33 mouse cellular contexts compared by ENCODE assay signal in genomic region chr14:74019421-74019820, GRCm38 (mm10).
"Had no signal": no experiment of that assay in that cellular context is flagged by ENCODE, and none has a peak within 500 bp of the region (broad histone marks: within the 10 kb centered on the region; RNA-seq: fewer than 3 reads in every experiment).

No protein-coding gene starts in this region.

- H3K27me3 ChIP-seq: limb, embryonic 12.5 days; limb, embryonic 13.5 days; limb, embryonic 15.5 days; liver, embryonic 12.5 days; liver, embryonic 13.5 days; liver, embryonic 15.5 days; lung, embryonic 15.5 days; megakaryocyte, embryonic 14.5 days; midbrain, embryonic 12.5 days; midbrain, embryonic 13.5 days; midbrain, embryonic 15.5 days; neural tube, embryonic 12.5 days; neural tube, embryonic 13.5 days had no signal

- H3K9ac ChIP-seq: limb, embryonic 12.5 days; limb, embryonic 13.5 days; limb, embryonic 15.5 days; liver, embryonic 12.5 days; liver, embryonic 13.5 days; liver, embryonic 14.5 days; liver, embryonic 15.5 days; liver, postnatal 0 days; lung, embryonic 14.5 days; lung, embryonic 15.5 days; midbrain, embryonic 12.5 days; midbrain, embryonic 13.5 days; midbrain, embryonic 15.5 days; neural tube, embryonic 12.5 days; neural tube, embryonic 13.5 days had no signal

- H3K9me3 ChIP-seq: limb, embryonic 10.5 days; limb, embryonic 12.5 days; limb, embryonic 13.5 days; limb, embryonic 15.5 days; liver, embryonic 12.5 days; liver, embryonic 13.5 days; liver, embryonic 15.5 days; lung, embryonic 15.5 days; megakaryocyte, embryonic 14.5 days; midbrain, embryonic 10.5 days; midbrain, embryonic 12.5 days; midbrain, embryonic 13.5 days; midbrain, embryonic 15.5 days; neural tube, embryonic 12.5 days; neural tube, embryonic 13.5 days had no signal

- H3K36me3 ChIP-seq: limb, embryonic 10.5 days; limb, embryonic 12.5 days; limb, embryonic 13.5 days; limb, embryonic 15.5 days; liver, embryonic 12.5 days; liver, embryonic 13.5 days; liver, embryonic 15.5 days; lung, embryonic 15.5 days; midbrain, embryonic 10.5 days; midbrain, embryonic 12.5 days; midbrain, embryonic 13.5 days; midbrain, embryonic 15.5 days; neural tube, embryonic 12.5 days; neural tube, embryonic 13.5 days had no signal

- ATAC-seq: liver, embryonic 12.5 days; liver, postnatal 0 days; lung, postnatal 0 days; midbrain, embryonic 13.5 days; midbrain, embryonic 15.5 days; midbrain, embryonic 16.5 days had no signal

- DNase-seq: left cerebral cortex, postnatal 4 days; liver; liver, embryonic 13.5 days; liver, postnatal 0 days; lung, adult 18-20 months; lung, adult 2 months; lung, embryonic 14.5 days; lung, postnatal 10 days; lung, postnatal 14 days; lung, postnatal 36 days; lung, postnatal 4 days; midbrain, embryonic 14.5 days had no signal

- H3K27ac ChIP-seq: limb, embryonic 10.5 days; limb, embryonic 12.5 days; limb, embryonic 13.5 days; limb, embryonic 15.5 days; liver, embryonic 12.5 days; liver, embryonic 13.5 days; liver, embryonic 14.5 days; liver, embryonic 15.5 days; lung, embryonic 15.5 days; macrophage; midbrain, embryonic 10.5 days; midbrain, embryonic 12.5 days; midbrain, embryonic 13.5 days; midbrain, embryonic 15.5 days; neural tube, embryonic 12.5 days; neural tube, embryonic 13.5 days had no signal

- H3K4me3 ChIP-seq: limb, embryonic 10.5 days; limb, embryonic 12.5 days; limb, embryonic 13.5 days; limb, embryonic 15.5 days; liver, embryonic 12.5 days; liver, embryonic 13.5 days; liver, embryonic 15.5 days; lung, embryonic 15.5 days; megakaryocyte, embryonic 14.5 days; midbrain, embryonic 10.5 days; midbrain, embryonic 12.5 days; midbrain, embryonic 13.5 days; midbrain, embryonic 15.5 days; myocyte; neural tube, embryonic 12.5 days; neural tube, embryonic 13.5 days had no signal

- H3K4me1 ChIP-seq: limb, embryonic 10.5 days; limb, embryonic 12.5 days; limb, embryonic 13.5 days; limb, embryonic 15.5 days; liver, embryonic 12.5 days; liver, embryonic 13.5 days; liver, embryonic 15.5 days; lung, embryonic 15.5 days; megakaryocyte, embryonic 14.5 days; midbrain, embryonic 10.5 days; midbrain, embryonic 12.5 days; midbrain, embryonic 13.5 days; midbrain, embryonic 15.5 days; neural tube, embryonic 12.5 days; neural tube, embryonic 13.5 days had no signal

- H3K4me2 ChIP-seq: limb, embryonic 12.5 days; limb, embryonic 13.5 days; limb, embryonic 15.5 days; liver, embryonic 11.5 days; liver, embryonic 12.5 days; liver, embryonic 13.5 days; liver, embryonic 15.5 days; lung, embryonic 14.5 days; lung, embryonic 15.5 days; midbrain, embryonic 11.5 days; midbrain, embryonic 12.5 days; midbrain, embryonic 13.5 days; midbrain, embryonic 15.5 days; neural tube, embryonic 12.5 days; neural tube, embryonic 13.5 days had no signal
